Mouse (Mus musculus) heart, embryonic 15.5 days (tissue): ENCODE results near the gene Siglec1. TPM values are rescaled to one million over a fixed set of nuclear protein-coding genes. Genes with fewer than 3 reads are reported as not detected.

Experiments
- ATAC-seq: fragments of 200-750 bp; cut with Nextera tagmentation; replicated peaks from 2 replicates; pipeline ENCODE4 v1.8.0; 2017; ENCODE audit warnings: low read depth, moderate TSS enrichment; ENCODE audit not compliant: insufficient number of reproducible peaks, insufficient read depth, low FRiP score
- H3K27ac ChIP-seq: fragments of 300-500 bp; sonication (generic); 2 replicates; pipeline ENCODE4 v1.5.1; 2015; ENCODE audit warnings: mild to moderate bottlenecking, inconsistent platforms
- H3K27me3 ChIP-seq: fragments of 300-500 bp; sonication (generic); 2 replicates; pipeline ENCODE4 v1.6.1; 2015; ENCODE audit warnings: inconsistent platforms
- H3K36me3 ChIP-seq: fragments of 300-500 bp; sonication (generic); 2 replicates; pipeline ENCODE4 v1.6.1; 2015; ENCODE audit warnings: mild to moderate bottlenecking, inconsistent platforms
- H3K4me1 ChIP-seq: fragments of 300-500 bp; sonication (generic); replicated peaks from 2 replicates; pipeline ENCODE4 v1.6.1; 2015; ENCODE audit warnings: inconsistent platforms
- H3K4me2 ChIP-seq: fragments of 300-500 bp; sonication (generic); 2 replicates; pipeline ENCODE4 v1.6.1; 2015; ENCODE audit warnings: inconsistent platforms, mild to moderate bottlenecking, moderate library complexity
- H3K4me3 ChIP-seq: fragments of 300-500 bp; sonication (generic); 2 replicates; pipeline ENCODE4 v1.5.1; 2015; ENCODE audit warnings: mild to moderate bottlenecking, inconsistent platforms
- H3K9ac ChIP-seq: fragments of 300-500 bp; sonication (generic); 2 replicates; pipeline ENCODE4 v1.6.1; 2015; ENCODE audit warnings: mild to moderate bottlenecking, inconsistent platforms
- H3K9me3 ChIP-seq: fragments of 300-500 bp; sonication (generic); replicated peaks from 2 replicates; pipeline ENCODE4 v1.6.1; 2016; ENCODE audit warnings: inconsistent platforms
- WGBS: fragments of 180-500 bp; shearing (Covaris S2); methylation state at CpG from one replicate; pipeline ENCODE4 v1.1.7; 2015; ENCODE audit warnings: mixed read lengths; 5-methylcytosine and 5-hydroxymethylcytosine counted together
- polyA plus RNA-seq: library from polyadenylated mRNA; unstranded; fragments of >200 nt; fragmentation: Nextera tagmentation; extraction: Ambion mirVana; gene quantifications from 2 replicates; pipeline ENCODE4 v1.2.1, GENCODE M21; 2015

Siglec1 gene
- polyA plus RNA-seq, 1 experiment from 2014 or later, result 0.43 TPM

- peak overlapping the region; percentile 65 for H3K27ac ChIP-seq
- no peaks in the 10 kb centered on the region for H3K9me3 ChIP-seq
- 26% methylated on average over 5 of the region's 5 CpGs for WGBS
- peak; percentile 34; the same call in 1 of the 2 replicates for ATAC-seq
- no peak overlapping the region for H3K4me3 ChIP-seq
- H3K27me3 ChIP-seq, result peaks cover 35% of the 10 kb centered on the region
- H3K4me1 ChIP-seq, result peaks cover 52% of the 10 kb centered on the region
- no peaks in the 10 kb centered on the region for H3K36me3 ChIP-seq
- H3K4me2 ChIP-seq, result peak overlapping the region; percentile 33
- peak overlapping the region; percentile 5; the same call in 1 of the 2 replicates for H3K9ac ChIP-seq
Measured at GRCm38 (mm10) chr2:131061607-131062006, 25.0 kb downstream of the Siglec1 start.

GRCm38 (mm10) chr2:131060784-131061183, 25.8 kb downstream of the Siglec1 start:
- peaks cover 60% of the 10 kb centered on the region for H3K4me1 ChIP-seq
- no peak for ATAC-seq
- H3K4me3 ChIP-seq, result no peak overlapping the region
- no peaks in the 10 kb centered on the region for H3K9me3 ChIP-seq
- 54% methylated on average over 6 of the region's 6 CpGs for WGBS
- H3K4me2 ChIP-seq, result peak overlapping the region; percentile 33; the same call in 1 of the 2 replicates
- H3K9ac ChIP-seq, result no peak overlapping the region; the same call in 1 of the 2 replicates
- H3K27ac ChIP-seq, result peak overlapping the region; percentile 65
- H3K27me3 ChIP-seq, result peaks cover 37% of the 10 kb centered on the region
- H3K36me3 ChIP-seq, result no peaks in the 10 kb centered on the region

GRCm38 (mm10) chr2:131059781-131060540, 26.6 kb downstream of the Siglec1 start:
- Histone ChIP-seq H3K9me3 (no peaks in the 10 kb centered on the region), H3K4me3 (no peak overlapping the region), H3K9ac (no peak overlapping the region), H3K36me3 (no peaks in the 10 kb centered on the region), H3K4me1 (peaks cover 67% of the 10 kb centered on the region), H3K4me2 (no peak overlapping the region), H3K27ac (peak overlapping the region; percentile 72), H3K27me3 (peaks cover 38% of the 10 kb centered on the region)
- WGBS, result 60% methylated on average over 9 of the region's 9 CpGs
- no peak for ATAC-seq

- Histone ChIP-seq H3K4me1 (peaks cover 73% of the 10 kb centered on the region), H3K27ac (peak overlapping the region; percentile 72), H3K9ac (no peak overlapping the region)
Measured at GRCm38 (mm10) chr2:131059377-131059776, 27.2 kb downstream of the Siglec1 start.

GRCm38 (mm10) chr2:131058672-131059071, 27.9 kb downstream of the Siglec1 start:
- Histone ChIP-seq H3K4me2 (no peak overlapping the region), H3K27ac (no peak overlapping the region), H3K4me1 (peaks cover 79% of the 10 kb centered on the region), H3K27me3 (peaks cover 38% of the 10 kb centered on the region), H3K4me3 (no peak overlapping the region), H3K9ac (no peak overlapping the region), H3K9me3 (no peaks in the 10 kb centered on the region), H3K36me3 (no peaks in the 10 kb centered on the region)
- 90% methylated on average over 8 of the region's 8 CpGs for whole genome bisulfite sequencing
- ATAC-seq, result no peak

More at GRCm38 (mm10) chr2:131059377-131059776, 27.2 kb downstream of the Siglec1 start:
- Histone ChIP-seq H3K27me3 (peaks cover 38% of the 10 kb centered on the region), H3K9me3 (no peaks in the 10 kb centered on the region), H3K4me3 (no peak overlapping the region), H3K4me2 (no peak overlapping the region), H3K36me3 (no peaks in the 10 kb centered on the region)
- WGBS, result 9% methylated on average over 1 of the region's 1 CpGs
- no peak for ATAC-seq

- Histone ChIP-seq H3K36me3 (no peaks in the 10 kb centered on the region), H3K4me3 (no peak overlapping the region), H3K9ac (no peak overlapping the region), H3K27me3 (peaks cover 48% of the 10 kb centered on the region), H3K9me3 (no peaks in the 10 kb centered on the region), H3K4me1 (peaks cover 59% of the 10 kb centered on the region), H3K4me2 (peak overlapping the region; percentile 19), H3K27ac (no peak overlapping the region)
- 0 out of 2 replicates have a peak, but pooled peaks have one; percentile 8 for ATAC-seq
- 4% methylated on average over 10 of the region's 10 CpGs for WGBS
Measured at GRCm38 (mm10) chr2:131056191-131056590, 30.4 kb downstream of the Siglec1 start.

GRCm38 (mm10) chr2:131055631-131056030, 30.9 kb downstream of the Siglec1 start:
- Histone ChIP-seq H3K9me3 (no peaks in the 10 kb centered on the region), H3K4me3 (no peak overlapping the region), H3K4me1 (peaks cover 54% of the 10 kb centered on the region), H3K9ac (no peak overlapping the region), H3K27me3 (peaks cover 53% of the 10 kb centered on the region), H3K27ac (no peak overlapping the region), H3K36me3 (no peaks in the 10 kb centered on the region), H3K4me2 (peak overlapping the region; percentile 58)
- WGBS, result 6% methylated on average over 10 of the region's 10 CpGs
- ATAC-seq, result no peak

- peak overlapping the region; percentile 58 for H3K4me2 ChIP-seq
- H3K27ac ChIP-seq, result no peak overlapping the region
- no peaks in the 10 kb centered on the region for H3K9me3 ChIP-seq
- peaks cover 45% of the 10 kb centered on the region for H3K4me1 ChIP-seq
- peak overlapping the region; percentile 33 for H3K4me3 ChIP-seq
- ATAC-seq, result no peak
- H3K27me3 ChIP-seq, result peaks cover 53% of the 10 kb centered on the region
- H3K36me3 ChIP-seq, result no peaks in the 10 kb centered on the region
- no peak overlapping the region for H3K9ac ChIP-seq
- 3% methylated on average over 21 of the region's 21 CpGs for WGBS
Measured at GRCm38 (mm10) chr2:131054646-131055264, 31.8 kb downstream of the Siglec1 start.

- no peak overlapping the region for H3K27ac ChIP-seq
- 3% methylated on average over 45 of the region's 45 CpGs for WGBS
- no peaks in the 10 kb centered on the region for H3K36me3 ChIP-seq
- no peak overlapping the region for H3K9ac ChIP-seq
- no peak for ATAC-seq
- peak overlapping the region; percentile 58 for H3K4me2 ChIP-seq
- no peaks in the 10 kb centered on the region for H3K9me3 ChIP-seq
- peaks cover 53% of the 10 kb centered on the region for H3K27me3 ChIP-seq
- H3K4me1 ChIP-seq, result peaks cover 38% of the 10 kb centered on the region
- peak overlapping the region; percentile 33 for H3K4me3 ChIP-seq
Measured at GRCm38 (mm10) chr2:131053851-131054645, 32.5 kb downstream of the Siglec1 start.

- 78% methylated on average over 6 of the region's 6 CpGs for WGBS
- ATAC-seq, result no peak
- H3K4me2 ChIP-seq, result no peak overlapping the region
- no peak overlapping the region for H3K9ac ChIP-seq
- H3K9me3 ChIP-seq, result no peaks in the 10 kb centered on the region
- no peak overlapping the region for H3K4me3 ChIP-seq
- H3K36me3 ChIP-seq, result no peaks in the 10 kb centered on the region
- H3K4me1 ChIP-seq, result peaks cover 34% of the 10 kb centered on the region
- peaks cover 54% of the 10 kb centered on the region for H3K27me3 ChIP-seq
- no peak overlapping the region for H3K27ac ChIP-seq
Measured at GRCm38 (mm10) chr2:131052862-131053418, 33.6 kb downstream of the Siglec1 start.

- ATAC-seq, result no peak
- Histone ChIP-seq H3K27ac (no peak overlapping the region), H3K27me3 (peaks cover 57% of the 10 kb centered on the region), H3K36me3 (no peaks in the 10 kb centered on the region), H3K4me3 (no peak overlapping the region), H3K9ac (no peak overlapping the region), H3K4me2 (no peak overlapping the region), H3K4me1 (peaks cover 34% of the 10 kb centered on the region), H3K9me3 (no peaks in the 10 kb centered on the region)
- WGBS, result 66% methylated on average over 5 of the region's 5 CpGs
Measured at GRCm38 (mm10) chr2:131052043-131052442, 34.5 kb downstream of the Siglec1 start.
